Mouse (Mus musculus) urinary bladder, postnatal 25 days (tissue): ENCODE data around the gene Snx11.
"Not testable (repeated sequence)": the region's sequence is repeated elsewhere in the genome, so short reads cannot be mapped to it uniquely, and the experiment has no call there.

Experiments
- DNase-seq: peaks from one replicate; pipeline ENCODE4 v3.0.0; 2022; ENCODE audit warnings: low spot score

Snx11 gene

DNA sequence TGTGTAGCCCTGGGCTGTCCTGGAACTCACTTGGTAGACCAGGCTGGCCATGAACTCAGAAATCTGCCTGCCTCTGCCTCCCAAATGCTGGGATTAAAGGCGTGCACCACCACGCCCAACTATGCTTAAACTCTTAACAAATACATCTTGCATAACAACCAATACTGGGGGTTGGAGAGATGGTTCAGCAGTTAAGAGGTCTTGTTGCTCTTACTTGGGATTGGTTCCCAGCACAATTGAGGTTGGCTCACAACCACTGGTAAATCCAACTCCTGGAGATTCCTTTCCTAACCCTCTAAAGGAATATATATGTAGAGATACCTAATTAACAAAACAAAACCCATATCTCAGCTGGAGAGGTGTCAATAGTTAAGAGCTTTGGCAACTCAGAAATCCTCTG is 18.7 kb upstream of the Snx11 start:
- no peak for DNase-seq

DNA sequence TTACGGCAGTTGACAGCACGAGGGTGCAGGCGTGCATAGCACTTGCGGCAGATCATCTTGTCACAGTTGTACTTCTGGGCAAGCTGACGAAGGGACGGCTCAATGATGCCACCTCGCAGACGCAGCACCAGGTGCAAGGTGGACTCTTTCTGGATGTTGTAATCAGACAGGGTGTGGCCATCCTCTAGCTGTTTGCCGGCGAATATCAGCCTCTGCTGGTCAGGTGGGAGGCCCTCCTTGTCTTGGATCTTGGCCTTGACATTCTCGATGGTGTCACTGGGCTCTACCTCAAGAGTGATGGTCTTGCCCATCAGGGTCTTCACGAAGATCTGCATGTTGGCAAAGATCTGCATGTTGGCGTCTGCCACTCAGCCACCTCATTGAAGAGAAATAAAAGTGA is 18.1 kb upstream of the Snx11 start:
- DNase-seq, result no peak

DNA sequence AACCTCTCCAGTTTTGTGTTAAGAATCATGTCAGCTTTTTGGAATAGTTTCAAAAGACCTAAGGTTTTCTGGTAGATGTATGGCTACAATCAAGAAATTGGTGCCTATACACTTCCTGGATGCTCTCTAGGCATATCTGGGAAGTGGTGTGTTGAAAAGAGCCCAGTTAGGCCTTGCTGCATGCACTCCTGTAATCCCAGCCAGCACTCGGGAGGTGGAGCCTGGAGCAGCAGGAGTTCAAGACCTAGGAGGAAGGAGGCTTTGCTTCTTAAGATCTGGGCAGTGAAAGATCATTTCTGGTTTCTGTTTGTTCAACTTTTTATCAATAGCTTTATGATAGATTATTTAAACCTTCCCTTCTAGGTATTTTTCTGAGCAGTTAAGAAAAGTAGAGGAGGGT is 13.3 kb upstream of the Snx11 start:
- no peak for DNase-seq

DNA sequence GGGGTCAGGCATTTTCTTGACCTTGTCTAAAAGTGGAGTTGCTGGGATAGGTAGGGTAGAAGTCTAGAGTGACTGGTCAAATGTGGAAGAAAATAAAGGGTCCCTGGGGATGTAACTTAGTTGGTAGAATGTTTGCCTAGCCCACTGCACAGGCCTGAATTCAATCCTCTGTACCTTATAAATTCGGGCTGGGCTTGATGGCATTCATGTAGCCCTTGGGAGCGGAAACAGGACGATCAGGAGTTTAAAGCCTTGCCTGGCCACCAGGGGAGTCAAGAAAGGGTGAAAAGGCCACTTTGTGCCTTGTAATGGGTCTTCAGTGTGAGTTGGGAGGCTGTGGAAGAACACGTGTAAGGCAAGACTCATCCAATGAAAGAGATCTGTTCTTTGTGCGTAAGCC is 12.6 kb upstream of the Snx11 start:
- DNase-seq, result no peak

DNA sequence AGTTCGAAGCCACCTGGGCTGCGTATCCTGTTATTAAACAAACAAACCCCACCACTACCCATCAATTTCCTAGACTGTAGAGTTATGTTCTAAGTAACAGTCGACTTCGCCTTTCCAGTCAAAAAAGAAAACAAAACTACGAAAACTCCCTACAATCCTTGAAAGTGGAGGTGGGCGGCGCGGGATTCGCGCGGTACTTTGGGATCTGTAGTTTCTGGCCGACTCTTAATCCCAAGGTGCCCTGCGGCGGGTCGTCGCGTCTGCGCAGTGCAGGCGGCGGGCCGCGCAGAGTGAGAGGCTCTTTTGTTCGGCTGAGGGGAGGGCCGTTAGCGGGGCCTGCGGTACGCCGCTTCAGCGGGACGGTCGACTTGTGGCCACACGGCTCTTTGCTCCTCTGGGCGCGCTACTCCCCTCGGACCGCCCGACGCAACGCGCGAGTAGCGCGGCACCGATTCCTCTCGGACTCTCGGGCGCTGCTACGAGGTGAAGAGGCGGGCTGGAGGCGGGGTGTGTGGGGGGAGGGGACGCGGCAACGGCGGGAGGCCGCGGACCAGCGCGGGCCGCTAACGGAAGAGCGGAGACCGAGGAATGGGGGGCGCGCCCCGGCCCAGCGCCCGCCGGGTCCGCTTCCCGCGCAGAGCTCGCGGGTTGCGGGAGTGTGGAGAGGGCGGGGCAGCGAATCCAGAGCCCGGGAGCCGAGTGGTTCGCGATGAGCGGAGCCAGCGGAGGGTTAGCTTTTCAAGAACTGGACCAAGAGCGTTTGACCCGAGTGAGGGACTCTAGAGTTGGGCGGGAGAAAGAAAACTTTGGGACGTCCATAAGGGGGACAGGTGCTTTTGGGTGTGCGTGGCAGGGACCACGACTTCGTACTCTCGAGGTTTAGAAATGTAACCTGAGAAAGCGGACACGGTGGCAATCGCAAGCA is 11.8 kb upstream of the Snx11 start, which contains the start of gene Cbx1:
Gene Cbx1, plus strand, starts transcription at position 257 of the 925 bp plus-strand sequence.
- peak; percentile 84 for DNase-seq

DNA sequence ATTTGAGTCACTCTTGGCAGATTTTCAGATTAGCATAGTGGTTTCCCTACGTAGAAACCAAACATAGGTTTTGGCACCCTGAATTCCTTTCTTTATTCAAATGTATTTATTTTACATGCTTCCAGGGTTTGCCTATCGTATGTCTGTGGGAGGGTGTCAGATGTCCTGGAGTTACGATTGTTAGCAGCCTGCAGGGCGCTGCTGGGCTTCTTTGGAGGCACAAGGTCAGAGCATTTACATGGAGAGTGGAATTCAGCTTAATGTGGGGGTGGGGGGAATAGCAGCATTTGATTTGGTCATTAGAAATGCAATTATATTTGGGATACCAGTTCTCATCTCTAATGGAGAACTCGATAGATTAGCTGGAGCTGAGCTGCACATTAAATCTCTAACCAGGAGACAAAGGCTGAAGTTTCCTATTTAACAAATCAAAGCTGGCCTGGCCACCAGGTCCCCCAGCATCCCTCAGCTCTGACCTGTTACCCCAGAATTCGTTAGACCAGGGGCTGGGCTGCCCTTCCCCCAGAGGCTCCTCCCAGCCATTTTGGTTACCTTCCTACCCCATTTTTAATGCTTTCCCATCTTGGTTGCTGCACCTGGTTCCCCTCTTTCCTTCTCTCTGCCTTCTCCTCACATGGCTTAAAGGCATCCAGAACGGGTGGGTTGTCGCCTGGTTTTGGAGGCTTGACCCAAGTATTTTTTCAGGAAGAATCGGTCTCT is 9.5 kb upstream of the Snx11 start:
- DNase-seq, result no peak

DNA sequence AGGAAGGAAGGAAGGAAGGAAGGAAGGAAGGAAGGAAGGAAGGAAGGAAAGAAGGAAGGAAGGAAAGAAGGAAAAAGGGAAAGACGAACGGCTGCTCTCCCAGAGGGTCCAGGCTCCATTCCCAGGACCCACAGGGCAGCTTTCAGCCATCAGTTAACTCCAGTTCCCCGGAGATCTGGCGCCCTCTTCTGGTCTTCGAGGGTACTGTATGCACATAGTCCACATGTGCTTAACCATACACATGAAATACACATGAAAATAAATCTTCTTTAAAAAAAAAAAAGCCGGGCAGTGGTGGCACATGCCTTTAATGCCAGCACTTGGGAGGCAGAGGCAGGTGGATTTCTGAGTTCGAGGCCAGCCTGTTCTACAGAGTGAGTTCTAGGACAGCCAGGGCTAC is 7.5 kb upstream of the Snx11 start:
- DNase-seq, result peak; percentile 64

DNA sequence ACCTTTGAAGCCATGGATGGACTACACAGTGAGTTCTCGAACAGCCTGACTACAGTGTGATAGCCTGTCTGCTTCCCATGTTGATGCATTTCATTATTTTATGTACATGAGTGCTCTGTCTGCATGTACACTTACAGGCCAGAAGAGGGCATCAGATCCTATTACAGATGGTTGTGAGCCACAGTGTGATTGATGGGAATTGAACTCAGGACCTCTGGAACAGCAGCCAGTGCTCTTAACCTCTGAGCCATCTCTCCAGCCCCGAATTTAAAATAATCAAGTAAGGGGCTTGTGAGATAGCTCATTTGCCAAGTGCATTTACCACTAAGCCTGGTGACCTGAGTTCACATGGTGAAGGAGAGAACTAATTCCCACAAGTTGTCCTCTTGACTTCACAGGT is 4.1 kb upstream of the Snx11 start:
- no peak for DNase-seq

DNA sequence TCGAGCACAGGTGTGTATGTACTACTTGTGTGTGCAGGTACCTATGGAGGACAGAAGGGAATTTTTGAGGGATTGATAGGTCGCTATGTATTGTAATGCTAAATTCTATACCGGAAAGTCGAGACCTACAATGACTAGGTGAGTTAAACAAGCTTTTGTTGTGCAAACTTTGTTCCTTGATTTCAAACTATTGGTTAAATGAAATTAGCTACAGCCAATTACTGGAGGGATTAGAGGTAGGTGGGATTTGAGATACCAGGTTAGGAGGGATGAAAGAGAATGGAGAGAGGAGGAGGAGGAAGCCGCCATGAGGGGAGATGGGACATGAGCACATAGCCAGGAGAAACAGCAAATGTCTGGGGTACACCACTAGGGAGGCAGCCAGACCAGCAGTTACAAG is 2.9 kb upstream of the Snx11 start:
- DNase-seq, result no peak

DNA sequence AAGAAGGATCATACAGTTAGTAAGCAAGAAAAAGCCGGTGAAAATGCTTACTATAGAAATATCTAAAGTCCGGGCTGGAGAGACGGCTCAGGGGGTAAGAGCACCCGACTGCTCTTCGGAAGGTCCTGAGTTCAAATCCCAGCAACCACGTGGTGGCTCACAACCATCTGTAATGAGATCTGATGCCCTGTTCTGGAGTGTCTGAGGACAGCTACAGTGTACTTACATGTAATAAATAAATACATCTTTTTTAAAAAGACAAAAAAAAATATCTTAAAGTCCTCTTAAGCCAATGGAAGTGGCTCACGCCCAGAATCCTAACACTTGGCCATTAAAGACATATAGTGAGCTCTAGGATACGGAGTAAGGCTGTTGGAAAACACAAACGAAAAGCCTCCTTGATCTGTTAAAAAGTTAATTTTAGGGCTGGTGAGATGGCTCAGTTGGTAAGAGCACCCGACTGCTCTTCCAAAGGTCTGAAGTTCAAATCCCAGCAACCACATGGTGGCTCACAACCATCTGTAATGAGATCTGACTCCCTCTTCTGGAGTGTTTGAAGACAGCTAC is 785 bp upstream of the Snx11 start:
- not testable (repeated sequence) for DNase-seq

DNA sequence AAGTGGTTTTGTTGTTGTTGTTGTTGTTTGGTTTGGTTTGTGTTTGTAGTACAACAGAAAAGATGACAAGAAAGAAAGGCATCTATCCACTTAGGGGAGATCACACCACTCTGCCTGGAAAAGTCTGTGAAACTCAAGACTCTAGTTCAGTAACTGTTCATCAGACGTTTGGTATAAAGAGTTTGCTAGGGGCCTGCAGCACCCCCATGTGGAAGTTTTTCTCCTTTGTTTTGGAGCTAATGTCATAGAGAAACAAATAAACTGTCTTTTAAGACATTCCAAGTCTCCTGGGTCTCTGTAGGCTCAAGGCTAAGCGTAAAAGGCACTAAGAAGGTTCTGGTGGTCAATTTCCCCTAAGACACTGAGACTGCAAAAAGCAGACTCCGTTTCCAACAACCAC is 1.3 kb downstream of the Snx11 start:
- DNase-seq, result no peak

DNA sequence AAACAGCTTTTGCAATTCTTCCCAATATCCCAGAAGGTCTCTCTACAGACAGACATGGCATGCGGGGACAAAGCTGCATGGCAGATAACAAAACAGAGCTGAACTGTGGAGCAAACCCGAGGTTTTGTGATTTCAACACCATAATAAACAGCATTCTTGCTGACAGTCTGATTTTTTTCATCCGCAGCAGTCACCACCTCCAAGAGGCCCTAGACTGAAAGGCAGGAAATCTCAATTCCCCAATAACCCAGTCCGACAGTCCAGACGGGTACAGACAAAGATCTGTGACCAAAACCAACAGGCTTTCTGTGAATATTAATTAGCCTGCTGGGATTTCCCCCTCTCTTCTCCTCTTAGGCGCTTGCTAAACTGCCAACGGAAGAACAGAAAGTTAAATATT is 1.7 kb downstream of the Snx11 start:
- DNase-seq, result no peak

DNA sequence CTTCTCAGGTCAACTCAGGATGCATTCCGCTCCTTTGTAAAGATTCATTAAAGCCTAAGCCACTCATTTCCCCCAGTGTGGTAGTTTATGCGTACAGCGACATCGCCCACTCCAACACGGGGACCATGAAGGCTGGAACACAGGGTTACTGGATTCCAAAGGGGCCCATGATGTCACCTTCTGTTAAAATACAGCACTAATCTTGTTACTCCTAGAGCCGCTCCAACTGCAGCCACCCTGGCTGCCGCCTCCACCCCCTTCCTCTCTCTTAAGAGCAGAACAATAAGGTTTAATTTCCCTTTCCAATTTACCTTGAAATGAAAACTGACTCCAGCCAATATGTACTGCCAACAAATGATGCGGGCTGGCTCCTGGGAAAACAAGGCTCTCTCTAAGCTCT is 2.3 kb downstream of the Snx11 start:
- DNase-seq, result no peak

DNA sequence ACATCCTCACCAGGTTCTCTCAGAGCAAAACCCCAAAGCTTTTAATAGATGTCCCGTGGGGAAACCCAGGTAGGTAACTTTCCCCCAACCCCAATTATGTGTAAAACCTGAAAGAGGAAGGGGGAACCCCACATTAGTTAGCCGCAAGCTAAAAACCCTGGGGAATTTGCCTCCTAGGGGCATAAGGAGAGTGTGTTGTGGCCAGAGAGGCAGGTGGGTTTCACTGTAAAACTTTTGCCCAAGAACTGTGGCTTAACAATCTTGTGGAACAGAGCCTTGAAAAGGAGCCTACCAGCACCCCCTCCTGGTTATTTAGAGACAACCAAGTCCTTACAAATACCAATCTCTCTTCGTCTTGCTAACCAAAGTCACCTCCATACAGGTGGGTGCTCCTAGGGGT is 2.8 kb downstream of the Snx11 start:
- DNase-seq, result no peak

DNA sequence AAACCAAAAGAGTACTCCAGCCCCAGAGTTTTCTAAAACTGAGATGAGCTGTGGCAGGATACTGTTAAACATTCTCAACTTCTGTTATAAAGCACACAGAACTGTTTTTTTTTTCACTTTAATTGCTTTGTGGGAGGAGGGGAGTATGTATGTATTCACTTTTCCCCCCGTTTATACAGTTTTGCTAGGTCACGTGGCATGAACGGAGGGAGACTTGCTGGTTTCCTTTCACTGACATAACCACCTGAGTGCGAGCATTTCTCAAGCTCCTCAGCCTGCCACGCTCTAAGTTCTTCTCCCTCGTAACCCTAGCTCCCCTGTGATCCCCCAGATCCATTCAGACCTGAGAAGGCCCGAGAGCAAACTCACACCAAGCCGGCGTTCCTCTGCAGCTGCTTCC is 4.9 kb downstream of the Snx11 start:
- DNase-seq, result no peak

DNA sequence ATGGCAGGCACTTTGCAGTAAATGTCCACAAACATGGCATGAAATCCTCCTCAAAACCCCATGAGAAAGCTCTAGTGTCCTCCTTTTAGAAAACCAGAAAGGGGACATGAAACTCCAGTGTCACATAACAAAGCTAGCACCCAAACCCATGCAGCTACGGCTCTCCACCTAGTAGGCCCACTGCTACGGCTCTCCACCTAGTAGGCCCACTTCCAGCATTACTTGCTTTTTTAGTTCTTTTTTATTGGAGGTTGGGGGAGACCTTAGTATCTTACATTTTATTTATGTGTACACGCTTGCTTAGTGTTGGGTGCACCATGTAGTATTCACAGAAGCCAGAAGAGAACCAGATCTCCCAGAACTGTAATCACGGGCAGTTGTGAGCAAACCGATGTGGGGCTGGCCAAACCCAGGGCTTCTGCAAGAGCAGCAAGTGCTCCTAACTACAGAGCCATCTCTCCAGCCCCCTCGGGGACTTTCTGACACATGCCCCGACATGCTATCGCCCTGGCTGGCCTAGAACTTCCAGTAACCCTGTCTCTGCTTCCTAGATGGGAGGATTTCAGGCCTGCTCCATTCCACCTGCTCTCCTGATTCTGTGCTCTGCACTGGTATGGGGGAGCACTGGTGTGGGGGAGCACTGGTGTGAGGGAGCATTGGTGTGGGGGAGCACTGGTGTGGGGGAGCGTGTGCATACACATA is 5.9 kb downstream of the Snx11 start:
- no peak for DNase-seq

DNA sequence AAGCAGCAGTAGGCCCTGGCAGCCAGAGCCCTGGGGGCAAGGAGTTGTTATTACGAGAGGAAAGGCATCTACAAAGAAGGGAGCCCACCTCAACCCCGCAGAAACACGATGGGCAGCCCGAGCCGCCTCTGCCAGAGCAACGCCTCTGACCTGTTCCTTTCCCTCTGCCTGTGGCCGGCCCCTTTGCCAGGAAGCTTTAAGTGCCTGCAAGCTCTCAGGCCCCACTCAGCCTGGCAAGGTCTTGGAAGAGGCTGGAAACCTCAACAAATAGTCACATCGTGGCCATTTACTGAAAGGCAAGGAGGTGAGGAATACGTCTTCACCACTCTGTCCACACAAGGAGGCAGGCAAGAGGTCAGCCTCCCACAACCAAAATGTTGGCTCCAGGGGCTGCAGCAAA is 9.1 kb downstream of the Snx11 start:
- no peak for DNase-seq

DNA sequence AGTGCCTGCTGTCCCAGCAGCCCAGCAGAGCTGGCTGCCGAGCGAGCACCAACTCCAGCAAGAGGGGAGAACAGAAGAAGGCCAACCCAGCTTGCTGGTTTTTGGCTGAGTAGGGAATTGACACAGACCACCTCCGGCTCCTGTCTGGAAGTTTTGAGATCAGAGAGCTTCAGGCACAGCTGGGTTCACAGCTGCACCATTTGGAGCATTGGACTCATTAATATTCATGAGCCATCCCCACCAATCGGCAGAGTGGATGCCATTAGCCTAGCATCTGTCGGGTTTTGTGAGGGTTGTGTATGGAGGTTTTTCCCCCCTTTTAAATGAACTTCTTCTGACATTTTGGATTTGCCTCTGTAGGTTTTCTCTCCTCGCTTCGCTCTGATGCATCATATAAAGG is 10.3 kb downstream of the Snx11 start:
- DNase-seq, result no peak

DNA sequence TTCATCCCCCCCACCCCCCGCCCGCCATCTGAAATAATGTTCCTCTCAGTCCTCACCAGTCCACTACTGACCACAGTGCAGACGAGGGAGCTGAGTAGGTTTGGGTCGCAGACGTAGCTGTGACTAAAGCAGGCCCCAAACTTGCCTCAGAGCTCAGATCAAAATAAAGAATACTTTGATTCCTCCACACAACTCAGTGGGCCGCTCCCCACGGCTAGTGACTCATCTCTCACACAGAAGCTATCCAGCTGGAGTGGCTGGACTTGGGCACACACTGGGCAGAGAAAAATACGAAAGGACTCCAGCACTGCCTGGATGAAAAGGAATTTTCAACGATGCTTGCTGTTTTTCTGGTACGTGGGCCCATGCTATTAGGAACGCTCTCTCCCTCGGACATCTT is 10.8 kb downstream of the Snx11 start:
- peak; percentile 23 for DNase-seq

DNA sequence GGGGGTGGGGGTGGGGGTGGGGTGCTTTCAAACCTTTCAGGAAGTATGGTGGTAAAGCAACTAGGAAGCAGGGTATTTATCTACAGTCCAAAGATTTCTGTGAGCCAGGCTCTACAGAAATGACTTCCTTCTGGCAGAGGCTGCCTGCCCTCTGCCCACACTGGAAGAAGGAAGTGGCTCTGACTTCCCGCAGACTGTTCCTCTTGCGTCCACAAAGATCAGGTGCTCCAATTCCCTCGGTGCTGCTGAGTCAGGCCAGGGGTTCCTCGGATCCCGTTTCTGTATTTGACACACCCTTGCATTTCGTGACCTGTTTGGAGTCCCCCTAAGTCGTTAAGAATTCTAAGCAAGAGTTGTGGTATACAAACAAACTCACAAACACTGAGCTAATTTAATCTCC is 11.7 kb downstream of the Snx11 start:
- DNase-seq, result no peak

DNA sequence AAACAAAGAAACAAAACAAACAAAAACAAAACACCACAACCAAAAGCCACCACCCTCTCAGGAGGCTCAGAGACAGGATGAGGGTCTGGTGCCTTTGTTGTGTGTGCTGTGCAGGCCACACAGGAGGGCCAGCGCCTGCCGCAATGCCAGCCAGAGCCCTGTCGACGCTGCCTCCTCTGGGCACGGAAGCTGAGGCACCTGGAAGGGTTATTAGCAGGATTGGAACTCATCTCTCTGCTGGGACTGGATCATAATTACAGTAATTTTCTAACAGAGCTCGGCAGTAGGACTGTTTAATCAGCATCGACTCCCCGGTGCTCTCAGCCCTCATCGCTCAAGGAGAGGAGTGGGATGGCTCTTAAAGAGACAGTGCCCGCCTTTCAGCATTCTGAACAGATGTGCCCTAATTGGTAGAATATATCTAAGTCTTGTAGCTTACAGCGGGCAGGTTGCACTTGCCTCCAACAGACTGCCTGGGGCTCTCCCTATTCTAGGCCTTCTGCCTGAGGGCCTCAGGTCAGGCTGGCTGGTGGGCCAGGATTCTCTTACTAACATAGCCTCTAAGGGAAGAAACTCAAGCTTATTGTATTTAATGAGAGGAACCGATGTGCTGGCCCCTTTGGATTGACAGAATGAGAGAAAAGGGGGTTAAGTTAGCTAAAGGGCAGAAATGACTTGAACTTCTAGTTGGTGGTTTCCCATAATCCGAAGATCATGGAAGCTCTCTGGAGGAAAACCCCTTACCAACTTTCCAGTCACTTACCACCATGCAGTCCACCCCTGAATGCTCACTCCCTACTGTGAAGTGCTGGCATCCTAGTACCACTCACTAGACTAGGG is 12.6 kb downstream of the Snx11 start:
- DNase-seq, result no peak
